Mouse (Mus musculus) fat pad, adult 2 months (tissue): ENCODE data around the gene Zbtb4.
A peak's percentile ranks its signal among the peaks of the same experiment; 100 is the strongest.

Experiments used
- DNase-seq: peaks from one replicate; pipeline ENCODE4 v3.0.0-alpha.2; 2011; ENCODE audit warnings: low read depth, low spot score; ENCODE audit errors: extremely low read depth

The Zbtb4 gene

DNA sequence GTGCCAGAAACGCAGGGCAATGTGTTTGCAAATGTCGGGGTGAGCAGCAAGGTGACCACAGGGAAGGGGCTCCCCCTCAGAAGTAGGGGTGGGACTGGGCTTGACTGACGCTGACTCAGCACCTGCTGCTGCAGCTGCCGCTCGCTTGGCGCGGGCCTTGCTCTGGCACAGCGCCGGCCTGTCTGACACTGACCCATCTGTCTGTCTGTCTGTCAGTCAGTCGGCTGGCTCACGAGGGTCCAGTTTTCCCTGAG, 34.4 kb downstream of the Zbtb4 start:
- DNase-seq = no peak

DNA sequence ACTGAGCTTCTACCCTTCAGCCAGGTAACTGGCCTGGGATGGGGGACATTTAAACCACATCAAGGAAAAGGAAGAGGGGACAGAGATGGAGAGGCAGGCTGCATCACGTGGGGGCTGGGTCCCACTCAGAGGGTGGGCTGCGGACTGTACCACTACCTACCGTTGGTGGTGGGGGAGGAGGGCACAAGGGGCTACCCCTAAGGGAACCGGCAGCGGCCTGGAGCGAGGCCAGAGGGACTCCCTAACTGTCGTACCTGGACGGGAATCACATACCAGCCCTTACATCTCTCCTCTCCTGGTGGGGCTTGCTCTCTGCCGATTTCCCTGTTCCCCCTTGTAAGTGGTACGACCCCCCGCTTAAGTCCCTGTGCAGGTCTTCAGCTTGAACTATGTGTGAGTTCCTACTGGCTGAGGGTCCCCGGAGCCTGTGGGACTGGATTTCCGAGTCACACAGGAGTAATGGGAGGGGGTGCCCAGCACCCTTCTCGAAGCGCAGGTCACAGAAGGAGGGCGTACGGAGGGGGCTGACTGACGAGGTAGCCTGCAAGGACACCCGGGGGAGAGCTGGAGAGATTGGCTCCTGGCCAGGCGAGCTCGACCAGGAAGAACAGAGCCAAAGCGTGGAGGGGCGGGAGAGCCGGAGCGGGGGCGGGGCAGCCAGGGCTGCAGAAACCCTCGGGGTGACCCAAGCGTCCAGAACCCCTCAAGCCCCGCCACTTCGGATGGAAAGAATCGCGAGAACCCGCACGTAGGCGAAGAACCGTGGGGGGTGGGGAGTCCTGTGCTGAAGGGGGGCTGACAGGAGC, 34.9 kb downstream of the Zbtb4 start:
- no peak for DNase-seq

DNA sequence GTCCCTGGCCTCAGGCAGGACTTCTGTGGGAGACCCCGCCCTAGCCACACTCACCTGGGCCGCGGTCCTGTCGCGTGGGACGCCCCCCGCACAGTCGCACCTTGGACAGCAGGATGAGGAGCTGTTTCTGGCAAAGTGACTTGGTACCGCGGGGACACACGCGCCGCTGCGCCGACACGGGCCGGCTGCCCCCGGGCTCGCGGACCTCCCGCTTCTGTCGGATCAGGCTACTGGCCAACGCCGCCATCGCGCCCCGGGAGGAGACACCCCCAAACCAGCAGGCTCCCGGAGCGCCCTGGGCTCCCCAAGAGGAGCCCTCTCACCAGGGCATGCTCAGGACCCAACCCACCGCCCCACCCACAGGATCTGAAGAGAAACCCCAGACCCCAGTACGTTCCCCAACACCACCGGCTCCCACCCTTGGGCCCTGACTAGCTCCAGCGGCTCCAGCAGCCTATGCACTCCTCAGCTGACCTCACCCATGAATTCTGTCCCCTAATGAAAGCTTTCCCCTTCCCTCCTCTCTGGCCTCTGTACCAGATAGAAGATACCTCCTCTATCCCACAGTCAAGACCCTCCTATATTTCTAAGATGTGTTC, 35.8 kb downstream of the Zbtb4 start, which contains the start of gene Fgf11:
Fgf11 (minus strand) TSS at position 479 of the 599 bp plus-strand sequence.
- DNase-seq = no peak

- DNase-seq = no peak
These were observed 37.0 kb downstream of the Zbtb4 start for GRCm38 (mm10) chr11:69802648-69803105.

DNA sequence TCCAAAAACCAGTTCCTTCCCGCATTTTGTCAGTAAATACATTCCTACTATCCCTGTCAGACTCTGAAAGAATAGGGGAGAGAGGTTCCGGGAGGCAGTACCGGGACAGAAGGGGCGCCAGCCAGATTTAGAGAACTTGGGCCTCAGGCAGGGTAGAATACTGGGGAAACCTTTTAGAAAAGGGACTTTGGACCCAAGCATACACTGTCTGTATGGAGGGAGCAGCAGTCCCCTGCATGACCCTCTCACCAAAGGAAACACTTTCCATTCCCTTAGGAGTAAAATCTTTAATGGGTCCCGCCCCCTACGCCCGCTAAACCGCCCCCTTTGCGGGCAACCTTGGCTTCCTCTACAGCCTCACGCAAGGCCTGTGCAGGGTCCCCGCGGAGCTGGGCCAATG, 37.6 kb downstream of the Zbtb4 start:
- no peak for DNase-seq

DNA sequence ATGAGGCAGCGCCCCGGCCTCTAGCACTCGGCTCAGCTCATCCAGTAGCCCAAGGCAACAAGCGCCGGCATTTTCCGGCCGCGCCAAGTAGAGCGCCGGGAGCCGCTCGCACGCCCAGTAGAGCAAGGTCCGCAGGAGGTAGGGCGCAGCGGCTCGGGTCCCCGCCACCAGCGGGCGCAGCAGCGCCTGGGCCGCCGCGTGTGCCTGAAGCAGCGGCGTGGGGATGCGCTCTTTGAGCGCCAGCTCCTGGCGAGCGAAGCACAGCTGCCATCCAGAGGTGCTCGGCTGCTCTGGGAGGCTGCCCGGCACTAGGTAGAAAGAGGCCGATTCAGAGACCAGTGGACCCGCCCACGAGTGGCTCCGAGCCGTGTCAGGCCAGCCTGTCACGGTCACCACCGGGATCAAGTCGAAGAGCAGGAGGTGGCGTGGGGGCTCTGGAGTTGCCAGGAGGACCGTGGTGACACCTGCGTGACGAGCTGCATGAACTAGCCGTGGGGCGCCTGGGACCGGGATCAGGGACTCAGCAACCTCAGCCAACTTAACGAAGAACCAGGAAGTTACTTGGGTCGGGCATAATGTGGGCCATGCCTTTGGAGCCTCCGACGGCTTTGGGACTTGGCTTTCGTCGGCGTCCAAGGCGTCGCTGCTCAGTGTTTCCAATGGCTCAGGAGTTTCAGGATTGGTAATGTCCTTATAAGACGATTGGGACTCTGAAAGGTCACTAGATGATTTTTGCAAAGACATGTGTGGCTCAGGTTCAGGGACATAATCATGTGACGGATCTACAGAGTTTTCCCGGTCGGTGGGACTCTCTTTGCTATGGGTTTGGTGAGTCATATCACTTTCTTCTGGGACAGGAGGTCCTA, 38.3 kb downstream of the Zbtb4 start:
- DNase-seq = no peak

- DNase-seq = no peak
These were observed 38.9 kb downstream of the Zbtb4 start for GRCm38 (mm10) chr11:69804652-69804940.

- peak; percentile 63 for DNase-seq
These were observed 39.5 kb downstream of the Zbtb4 start, which contains the start of gene Tmem102 for GRCm38 (mm10) chr11:69804972-69805909. Gene Tmem102 (minus strand): TSS chr11:69805624.

DNA sequence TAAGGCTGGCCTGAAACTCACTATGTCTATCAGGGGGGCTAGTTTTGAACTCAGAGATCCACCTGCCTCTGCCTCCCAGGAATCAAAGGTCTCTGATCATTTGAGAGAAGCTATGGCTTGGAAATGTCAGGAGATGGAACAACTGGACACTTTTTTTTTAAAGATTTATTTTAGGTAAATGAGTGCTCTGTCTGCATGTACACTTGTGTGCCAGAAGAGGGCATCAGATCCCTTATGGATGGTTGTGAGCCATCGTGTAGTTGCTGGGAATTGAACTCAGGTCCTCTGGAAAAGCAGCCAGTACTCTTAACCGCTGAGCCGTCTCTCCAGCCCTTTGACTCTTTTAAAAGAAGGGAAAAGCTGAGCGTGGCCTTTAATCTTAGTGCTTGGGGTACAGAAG, 40.7 kb downstream of the Zbtb4 start:
- no peak for DNase-seq

DNA sequence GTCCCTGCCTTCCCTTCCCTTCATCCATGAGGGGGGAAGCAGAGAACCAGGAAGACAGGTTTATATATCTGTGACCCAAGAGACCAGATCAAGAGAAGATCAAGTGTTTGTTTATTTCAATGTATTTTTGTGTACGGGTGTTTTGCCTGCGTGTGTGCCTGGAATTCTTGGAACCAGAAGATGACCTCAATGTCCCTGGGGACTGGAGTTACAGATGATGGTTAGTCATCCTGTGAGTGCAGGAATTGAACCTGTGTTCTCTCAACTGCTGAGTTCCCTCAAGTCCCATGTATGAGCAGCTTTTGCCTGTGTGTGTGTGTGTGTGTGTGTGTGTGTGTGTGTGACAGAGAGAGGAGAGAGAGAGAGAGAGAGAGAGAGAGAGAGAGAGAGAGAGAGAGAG, 41.9 kb downstream of the Zbtb4 start:
- no peak for DNase-seq

DNA sequence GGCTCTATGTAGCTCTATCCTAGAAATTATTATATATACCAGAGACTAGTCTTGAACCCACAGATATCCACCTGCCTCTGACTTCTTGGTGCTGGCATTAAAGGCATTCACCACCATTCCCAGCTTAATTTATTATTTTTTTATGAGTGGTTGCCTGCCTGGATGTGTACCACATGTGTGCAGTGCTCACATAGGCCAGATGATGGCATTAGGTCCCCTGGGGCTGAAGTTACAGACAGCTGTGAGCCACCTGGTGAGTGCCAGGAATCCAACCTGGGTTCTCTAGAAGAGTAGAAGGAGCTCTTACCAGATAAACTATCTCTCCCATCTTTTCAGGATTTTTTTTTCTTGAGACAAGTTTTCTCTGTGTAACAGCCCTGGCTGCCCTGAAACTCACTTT, 44.6 kb downstream of the Zbtb4 start:
- no peak for DNase-seq

- DNase-seq = no peak
These were observed 49.4 kb downstream of the Zbtb4 start, which contains the start of gene Gm39566 for GRCm38 (mm10) chr11:69815155-69815554. Gene Gm39566 (minus strand): TSS chr11:69815298.

DNA sequence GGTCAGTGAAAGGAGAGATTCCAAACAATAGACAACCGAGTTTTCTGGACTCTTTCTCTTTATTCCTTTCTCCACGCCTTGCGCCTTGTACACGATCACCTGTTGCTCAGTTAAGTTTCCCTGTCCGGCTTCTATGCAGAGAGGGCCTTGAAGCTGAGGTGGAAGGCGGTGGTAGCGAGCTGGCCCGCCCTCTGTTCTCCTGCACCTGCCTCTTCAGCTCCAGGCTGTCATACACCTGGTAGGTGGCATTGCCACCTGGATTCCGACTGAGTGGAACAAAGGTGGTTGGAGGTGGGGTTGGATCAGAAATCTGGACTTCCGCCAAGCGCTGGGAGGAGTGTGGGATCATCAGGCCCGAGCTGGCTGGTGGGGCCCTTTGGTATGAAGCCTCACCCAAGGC, 50.8 kb downstream of the Zbtb4 start:
- DNase-seq = no peak

- no peak for DNase-seq
These were observed 52.7 kb downstream of the Zbtb4 start, which contains the start of gene Spem2 for GRCm38 (mm10) chr11:69818365-69818764. Gene Spem2 (minus strand): TSS chr11:69818465.

- no peak for DNase-seq
These were observed 53.2 kb downstream of the Zbtb4 start for GRCm38 (mm10) chr11:69818871-69819270.

DNA sequence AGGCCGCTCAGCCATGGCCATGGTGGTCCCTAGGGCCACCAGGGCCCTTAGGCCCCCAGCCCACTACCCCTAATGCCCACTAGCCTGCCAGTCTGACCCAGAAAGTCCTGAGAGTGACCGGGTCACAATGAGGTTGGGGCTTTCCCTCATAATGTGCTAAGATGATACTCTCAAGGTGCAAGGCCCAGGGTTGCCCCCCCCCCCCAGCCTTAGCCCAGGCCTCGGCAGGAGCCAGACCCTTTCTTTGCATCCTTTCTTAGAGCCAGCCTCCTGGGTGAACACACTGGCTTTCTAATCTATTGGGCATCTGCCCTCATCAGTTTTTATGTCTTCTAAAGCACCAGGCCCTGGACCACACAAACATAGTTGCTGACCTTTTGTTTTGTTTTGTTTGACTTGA, 56.4 kb downstream of the Zbtb4 start, which contains the start of gene Spem1:
Spem1 (minus strand) TSS at position 101 of the 400 bp plus-strand sequence.
- no peak for DNase-seq

- no peak for DNase-seq
These were observed 57.7 kb downstream of the Zbtb4 start for GRCm38 (mm10) chr11:69823456-69823855.

DNA sequence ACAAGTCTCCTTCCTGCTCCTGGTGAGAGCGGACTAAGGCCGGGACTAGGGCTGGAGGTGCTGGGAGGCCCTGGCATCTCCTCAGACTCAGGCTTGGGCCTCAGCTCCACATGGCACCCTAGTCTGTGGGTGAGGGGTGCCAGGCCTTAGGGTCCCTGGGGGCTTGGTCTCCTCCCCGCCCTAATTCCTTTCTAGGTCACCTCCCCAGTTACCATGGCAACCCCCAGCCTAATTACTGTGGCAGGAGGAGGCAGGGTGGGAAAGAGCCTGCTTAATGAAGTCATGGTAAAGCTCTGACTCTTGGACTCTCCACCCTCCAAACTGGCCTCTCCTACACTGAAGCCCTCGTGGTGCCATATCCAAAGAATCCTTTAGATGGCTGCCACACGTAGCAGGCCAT, 63.1 kb downstream of the Zbtb4 start:
- no peak for DNase-seq

DNA sequence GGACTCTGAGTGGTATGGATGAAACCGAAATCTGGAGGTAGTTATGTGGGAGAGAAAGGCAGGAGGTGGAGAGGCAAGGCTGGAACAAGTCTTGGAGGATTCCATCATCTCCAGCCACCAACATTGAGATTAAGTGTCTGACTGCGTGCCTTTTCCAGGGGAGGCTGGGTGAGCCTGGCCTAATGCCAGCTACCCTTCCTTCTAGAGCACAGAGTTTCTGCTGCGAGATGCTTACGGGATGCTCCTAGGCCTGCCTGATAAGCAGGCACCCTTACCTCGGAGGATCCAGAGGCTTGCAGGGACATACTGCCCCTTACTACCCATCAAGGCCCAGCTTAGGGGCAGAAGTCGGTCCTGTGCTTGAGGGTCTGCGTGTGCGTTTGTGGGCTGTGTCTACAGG, 67.8 kb downstream of the Zbtb4 start:
- DNase-seq = no peak
